Mouse (Mus musculus): ENCODE data around the gene Sik3.

Sik3 gene

DNA sequence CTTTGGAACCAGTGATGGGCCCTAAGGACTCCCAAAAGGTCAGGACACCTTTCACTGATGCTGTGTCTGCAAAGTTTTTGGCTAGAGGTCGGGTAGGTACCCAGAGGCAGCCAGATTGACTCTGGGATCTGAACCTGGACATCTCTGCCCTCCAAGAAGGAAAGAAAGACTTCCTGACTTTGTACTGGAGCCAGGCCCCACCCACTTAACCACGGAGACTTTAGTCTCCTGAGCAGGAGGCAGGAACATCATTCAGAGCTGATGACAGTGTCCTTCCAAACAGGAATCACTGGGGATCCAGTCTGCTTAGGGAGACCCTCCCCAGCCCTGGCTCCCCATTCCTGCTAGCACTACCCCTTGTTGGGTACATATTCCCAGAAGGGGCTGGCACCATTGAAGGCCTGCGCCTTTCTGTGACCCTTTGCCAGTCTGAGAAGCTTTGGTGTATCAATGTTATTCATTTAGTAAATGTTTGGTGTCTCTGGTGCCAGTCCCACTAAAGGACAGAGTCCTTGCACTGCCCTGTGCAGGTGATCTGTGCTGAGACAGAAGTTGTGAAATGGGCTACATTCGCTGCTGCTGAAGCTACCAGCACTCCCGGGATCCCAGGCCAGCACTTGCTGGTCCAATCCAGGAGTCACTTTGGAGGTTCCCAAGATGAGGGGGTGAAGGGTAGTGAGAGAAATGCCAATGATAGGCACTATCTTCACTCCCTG is 212.5 kb downstream of the Sik3 start:
- DNase-seq (ENCODE audit: low spot score in 2 of 2) = no peak

GRCm38 (mm10) chr9:46227064-46227614 is 214.5 kb downstream of the Sik3 start:
- no peak for DNase-seq (ENCODE audit: low spot score in 2 of 2)

DNA sequence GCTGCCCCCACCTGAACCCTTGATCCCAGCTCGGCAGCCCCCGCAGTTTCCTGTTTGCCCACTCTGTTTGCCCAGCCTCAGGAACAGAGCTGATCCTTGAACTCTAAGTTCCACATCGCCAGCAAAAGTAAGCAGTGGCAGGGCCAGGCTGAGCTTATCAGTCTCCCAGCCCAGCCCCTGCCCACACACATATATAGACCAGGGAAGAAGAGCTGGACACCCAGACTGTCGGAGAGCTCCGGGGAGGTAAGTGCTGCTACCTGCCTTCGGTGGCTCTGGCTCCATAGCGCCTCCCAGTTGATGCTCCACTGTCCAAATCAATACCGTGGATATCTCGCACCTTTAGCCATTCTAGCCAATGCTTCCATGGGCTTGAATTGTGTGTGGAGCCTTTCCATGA is 215.9 kb downstream of the Sik3 start, which contains the start of gene Apoa1:
Gene Apoa1 (plus strand): TSS at position 90 of the 400 bp plus-strand sequence.
- no peak for DNase-seq (ENCODE audit: low spot score in 2 of 2)

DNA sequence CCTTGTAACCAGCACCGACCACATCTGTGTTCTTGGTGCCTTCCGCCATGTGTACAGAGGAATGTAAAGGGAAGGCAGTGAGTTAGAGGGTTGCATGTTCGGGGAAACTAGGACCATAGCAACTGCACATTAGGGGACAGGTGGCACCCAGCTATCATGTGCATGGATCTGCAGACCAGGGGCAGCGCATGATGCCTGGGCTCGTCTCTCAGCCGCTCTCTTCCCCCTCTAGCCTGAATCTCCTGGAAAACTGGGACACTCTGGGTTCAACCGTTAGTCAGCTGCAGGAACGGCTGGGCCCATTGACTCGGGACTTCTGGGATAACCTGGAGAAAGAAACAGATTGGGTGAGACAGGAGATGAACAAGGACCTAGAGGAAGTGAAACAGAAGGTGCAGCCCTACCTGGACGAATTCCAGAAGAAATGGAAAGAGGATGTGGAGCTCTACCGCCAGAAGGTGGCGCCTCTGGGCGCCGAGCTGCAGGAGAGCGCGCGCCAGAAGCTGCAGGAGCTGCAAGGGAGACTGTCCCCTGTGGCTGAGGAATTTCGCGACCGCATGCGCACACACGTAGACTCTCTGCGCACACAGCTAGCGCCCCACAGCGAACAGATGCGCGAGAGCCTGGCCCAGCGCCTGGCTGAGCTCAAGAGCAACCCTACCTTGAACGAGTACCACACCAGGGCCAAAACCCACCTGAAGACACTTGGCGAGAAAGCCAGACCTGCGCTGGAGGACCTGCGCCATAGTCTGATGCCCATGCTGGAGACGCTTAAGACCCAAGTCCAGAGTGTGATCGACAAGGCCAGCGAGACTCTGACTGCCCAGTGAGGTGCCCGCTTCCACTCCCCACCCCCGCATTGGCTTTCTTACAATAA is 217.2 kb downstream of the Sik3 start:
- peak; percentile 51 to 71 for DNase-seq (ENCODE audit: low spot score in 2 of 2)

DNA sequence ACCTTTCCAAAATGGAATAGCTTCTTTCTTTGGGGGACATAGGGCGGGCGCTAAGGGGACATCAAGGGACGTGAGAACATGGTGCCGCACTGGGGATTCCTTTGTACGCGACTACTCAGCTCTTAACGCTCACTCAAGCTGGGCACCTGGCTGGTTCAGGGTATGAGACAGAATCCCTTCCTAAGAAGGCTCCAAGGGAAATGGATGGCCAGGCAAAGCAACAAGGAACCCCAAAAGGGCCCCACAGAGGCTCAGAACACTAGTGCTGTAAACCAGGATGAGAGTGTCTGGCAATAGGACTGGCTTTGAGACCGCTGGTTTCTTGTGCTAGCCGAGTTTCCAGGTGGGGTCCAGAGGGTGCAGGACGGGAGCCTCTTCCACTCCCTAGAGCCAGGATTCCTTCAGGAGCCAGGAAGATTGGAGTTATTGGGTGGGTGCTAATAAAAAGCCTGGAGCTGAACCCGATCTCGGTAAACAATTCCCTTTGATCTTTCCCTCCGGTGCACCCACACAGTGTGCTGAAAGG is 217.9 kb downstream of the Sik3 start:
- no peak for DNase-seq (ENCODE audit: low spot score in 2 of 2)

GRCm38 (mm10) chr9:46235196-46235595 is 222.6 kb downstream of the Sik3 start:
- no peak for DNase-seq (ENCODE audit: low spot score in 2 of 2)

DNA sequence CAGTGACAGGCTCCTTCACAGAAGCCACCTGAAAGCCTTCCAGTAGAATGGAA is 222.8 kb downstream of the Sik3 start, which contains the start of gene Apoc3:
Gene Apoc3 (minus strand): TSS at position 41 of the 53 bp plus-strand sequence.
- DNase-seq (ENCODE audit: low spot score in 2 of 2) = no peak

GRCm38 (mm10) chr9:46235649-46236048 is 223.0 kb downstream of the Sik3 start:
- DNase-seq (ENCODE audit: low spot score in 2 of 2) = no peak

GRCm38 (mm10) chr9:46238850-46239249 is 226.2 kb downstream of the Sik3 start:
- no peak for DNase-seq (ENCODE audit: low spot score in 2 of 2)

DNA sequence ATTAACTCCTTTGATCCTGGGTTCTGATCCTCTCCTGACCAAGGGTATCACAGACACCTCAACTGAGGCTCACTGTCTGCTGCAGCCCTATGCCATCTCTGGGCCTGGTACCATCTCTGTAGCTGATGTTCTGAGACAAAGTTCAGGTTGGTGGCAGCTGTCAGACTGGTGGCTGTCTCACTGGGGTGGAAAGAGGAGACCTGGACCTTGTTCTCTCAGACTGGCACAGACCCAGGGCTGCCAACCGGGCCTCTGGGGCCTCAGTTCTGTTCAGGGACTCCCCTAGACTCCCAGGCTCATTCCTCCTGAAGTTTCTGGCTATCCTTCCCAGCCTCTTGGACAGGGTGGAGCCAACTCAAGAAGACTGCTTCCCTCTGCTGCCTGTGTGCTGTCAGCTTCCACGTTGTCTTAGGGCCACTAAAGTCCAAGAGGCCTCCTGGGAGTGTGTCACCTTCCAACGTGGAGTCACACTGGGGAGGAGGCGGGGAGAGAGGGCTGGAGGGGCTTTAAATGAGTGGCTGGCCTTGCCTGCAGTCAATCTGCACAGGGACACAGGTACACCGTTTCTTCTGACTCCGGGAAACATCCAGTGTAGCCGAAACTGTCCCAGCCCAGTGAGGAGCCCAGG is 228.0 kb downstream of the Sik3 start, which contains the start of gene Apoa4:
Gene Apoa4 (plus strand): TSS at position 171 of the 628 bp plus-strand sequence.
- DNase-seq (ENCODE audit: low spot score in 2 of 2) = no peak

GRCm38 (mm10) chr9:46241818-46242217 is 229.2 kb downstream of the Sik3 start:
- no peak for DNase-seq (ENCODE audit: low spot score in 2 of 2)

DNA sequence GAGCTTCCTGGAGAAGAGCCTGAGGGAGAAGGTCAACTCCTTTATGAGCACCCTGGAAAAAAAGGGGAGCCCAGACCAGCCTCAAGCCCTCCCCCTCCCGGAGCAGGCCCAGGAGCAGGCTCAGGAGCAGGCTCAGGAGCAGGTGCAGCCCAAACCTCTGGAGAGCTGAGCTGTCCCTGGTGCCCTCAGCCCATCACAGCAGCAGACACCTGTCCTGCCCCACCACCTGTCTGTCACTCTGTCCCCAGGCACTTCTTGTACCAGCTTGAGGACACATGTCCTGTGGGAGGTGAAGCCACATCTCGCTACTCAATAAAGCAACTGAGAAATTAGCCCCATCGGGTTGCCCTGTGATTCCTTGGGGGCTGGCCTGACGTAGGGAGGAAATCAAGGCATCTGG is 230.5 kb downstream of the Sik3 start:
- no peak for DNase-seq (ENCODE audit: low spot score in 2 of 2)

DNA sequence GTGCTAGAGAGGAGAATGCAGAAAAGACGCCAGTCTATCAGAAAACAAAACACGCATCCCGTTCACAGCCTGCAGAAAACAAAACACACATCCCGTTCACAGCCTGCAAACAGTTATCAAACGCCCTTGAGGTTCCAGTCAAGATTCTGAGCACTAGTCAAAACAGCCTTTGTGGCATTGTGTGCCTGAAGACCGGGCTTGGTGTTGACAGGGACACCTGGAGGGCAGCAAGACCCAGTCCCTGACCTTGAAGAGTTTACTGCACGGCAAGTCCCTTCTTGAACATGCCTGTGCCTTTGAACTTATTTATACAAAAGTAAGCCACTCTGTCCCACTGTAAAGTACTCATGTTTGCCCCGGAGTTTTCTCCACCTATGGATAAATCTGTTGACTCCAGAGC is 231.0 kb downstream of the Sik3 start:
- no peak for DNase-seq (ENCODE audit: low spot score in 2 of 2)

DNA sequence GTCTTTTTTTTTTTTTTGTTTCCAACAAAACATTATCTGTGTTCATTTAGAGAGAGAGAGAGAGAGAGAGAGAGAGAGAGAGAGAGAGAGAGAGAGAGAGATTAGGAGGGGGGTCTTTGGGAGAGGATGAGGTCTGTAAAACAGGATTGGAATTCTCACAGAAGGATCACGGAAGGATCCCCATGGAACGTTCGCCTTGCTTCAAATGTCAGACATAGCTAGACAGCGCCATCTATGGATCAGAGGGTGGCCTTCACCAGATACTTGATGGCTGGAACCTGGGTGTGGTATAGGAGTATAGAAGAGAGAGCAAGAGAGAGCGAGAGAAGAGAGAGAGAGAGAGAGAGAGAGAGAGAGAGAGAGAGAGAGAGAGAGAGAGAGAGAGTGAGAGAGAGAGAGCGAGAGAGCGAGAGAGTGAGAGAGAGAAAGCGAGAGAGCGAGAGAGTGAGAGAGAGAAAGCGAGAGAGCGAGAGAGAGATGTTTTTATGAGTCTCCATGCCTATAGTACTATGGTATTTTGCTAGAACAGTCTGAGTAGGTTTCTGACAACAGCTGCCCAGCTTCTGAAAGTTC is 234.2 kb downstream of the Sik3 start:
- DNase-seq (ENCODE audit: low spot score in 2 of 2) = no peak

DNA sequence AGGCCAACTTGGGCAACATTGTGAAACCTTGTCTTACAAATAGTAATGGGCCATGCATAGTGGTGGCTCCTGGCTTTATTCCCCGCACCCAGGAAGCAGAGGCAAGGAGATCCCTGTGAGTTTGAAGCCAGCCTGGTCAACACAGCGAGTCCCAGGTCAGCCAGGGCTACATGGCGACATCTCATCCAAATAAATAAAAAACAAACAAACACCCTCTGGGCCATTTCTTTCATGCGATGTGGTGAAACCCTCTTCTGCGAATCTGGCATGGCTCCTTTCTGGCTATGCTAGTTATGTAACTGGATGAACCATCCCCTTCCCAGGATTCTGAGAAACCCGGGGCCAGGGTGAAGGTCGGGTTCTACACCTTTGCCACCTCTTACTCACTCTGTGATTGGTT is 243.6 kb downstream of the Sik3 start:
- DNase-seq (ENCODE audit: low spot score in 2 of 2) = no peak

DNA sequence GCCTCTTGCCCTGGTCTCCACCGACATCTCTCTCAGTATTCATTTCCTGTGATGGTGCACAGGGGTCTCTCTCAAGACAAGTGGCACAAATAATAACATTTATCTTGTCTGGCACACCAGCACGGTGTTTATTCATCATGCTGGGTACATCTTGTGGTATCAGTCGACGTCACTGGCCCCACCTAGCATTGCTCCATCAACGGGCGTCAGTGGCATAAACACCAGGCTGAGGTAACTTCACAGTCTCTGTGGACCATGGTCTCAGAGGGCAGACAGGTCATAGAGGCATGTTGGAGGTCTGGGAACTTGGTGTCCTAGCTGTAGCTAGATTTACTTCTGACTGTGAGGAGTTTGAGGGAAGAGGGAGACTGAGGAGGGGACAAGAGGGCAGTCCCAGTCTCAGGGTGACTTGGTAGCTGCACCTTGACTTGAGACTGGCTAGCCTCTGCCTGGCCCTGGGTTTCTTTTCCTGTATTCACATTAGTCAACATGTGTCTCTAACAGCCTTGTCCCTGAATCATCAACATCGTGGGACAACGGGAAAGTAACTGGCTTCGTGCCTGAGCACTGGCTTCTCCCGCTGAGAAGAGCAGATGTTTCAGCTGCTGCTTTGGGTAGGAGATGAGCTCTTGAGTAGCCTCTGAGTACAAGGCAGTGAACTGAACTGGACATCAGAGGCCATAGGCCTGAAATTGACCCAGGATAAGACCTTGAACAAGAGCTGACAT is 244.2 kb downstream of the Sik3 start:
- no peak for DNase-seq (ENCODE audit: low spot score in 2 of 2)

- no peak for DNase-seq (ENCODE audit: low spot score in 2 of 2)
Measured at GRCm38 (mm10) chr9:46257546-46257945, 244.9 kb downstream of the Sik3 start.

GRCm38 (mm10) chr9:46259111-46259510 is 246.5 kb downstream of the Sik3 start:
- DNase-seq (ENCODE audit: low spot score in 2 of 2) = no peak

- no peak for DNase-seq (ENCODE audit: low spot score in 2 of 2)
Measured at GRCm38 (mm10) chr9:46261131-46261530, 248.5 kb downstream of the Sik3 start.

- no peak for DNase-seq (ENCODE audit: low spot score in 2 of 2)
Measured at GRCm38 (mm10) chr9:46268343-46268873, 255.8 kb downstream of the Sik3 start, which contains the start of gene Apoa5. Gene Apoa5, plus strand, starts transcription at chr9:46268633.

DNA sequence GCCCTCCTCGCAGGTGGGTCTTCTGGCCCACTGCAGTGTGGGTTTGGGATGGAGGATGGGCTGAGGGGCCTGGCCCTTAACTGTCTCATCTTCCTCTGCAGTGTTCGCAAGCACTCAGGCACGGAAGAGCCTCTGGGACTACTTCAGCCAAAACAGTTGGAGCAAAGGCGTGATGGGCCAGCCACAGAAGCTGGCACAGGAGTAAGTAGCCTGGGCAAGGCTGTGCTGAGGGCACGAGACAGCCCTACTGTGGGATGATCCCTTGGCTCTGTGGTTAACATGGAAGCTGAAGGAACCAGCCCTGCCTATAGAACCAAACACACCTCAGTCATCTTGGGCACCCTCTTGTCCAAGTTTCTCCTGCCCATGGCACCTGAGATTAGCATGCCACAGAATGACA is 256.5 kb downstream of the Sik3 start:
- no peak for DNase-seq (ENCODE audit: low spot score in 2 of 2)

All from spleen, postnatal 4 days (tissue).